Mouse (Mus musculus): ENCODE measurements around the gene Arntl2. TPM values are rescaled to one million over a fixed set of nuclear protein-coding genes. Genes with fewer than 3 reads are reported as not detected.
"Not testable (repeated sequence)": the region's sequence is repeated elsewhere in the genome, so short reads cannot be mapped to it uniquely, and the experiment has no call there.

Arntl2 gene
- polyA plus RNA-seq, 1 experiment = 25.6 TPM

DNA sequence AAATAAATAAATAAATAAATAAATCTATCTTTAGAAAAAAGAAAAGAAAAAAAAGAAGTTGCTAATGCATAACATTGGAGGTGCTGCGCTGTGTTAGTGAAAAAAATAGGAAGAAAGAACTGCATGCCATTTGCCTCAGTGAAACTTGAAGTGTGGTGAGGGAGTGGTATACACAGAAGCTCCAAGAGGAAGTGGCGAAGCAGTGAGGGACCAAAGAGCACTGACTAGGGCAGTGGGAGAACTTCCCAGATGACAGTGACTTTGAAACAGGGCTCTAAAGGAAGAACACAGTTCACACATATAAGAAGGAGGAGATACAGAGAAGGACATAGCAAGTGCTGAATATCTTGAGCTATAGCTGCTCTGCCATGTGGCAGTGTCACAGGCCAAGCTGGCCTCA, 36.8 kb upstream of the Arntl2 start:
- TF ChIP-seq POLR2A (IDR thresholded peaks at IDR 0.05; ENCODE audit: extremely low read depth, insufficient read depth, low read length) (no peak), CTCF (IDR thresholded peaks at IDR 0.05; ENCODE audit: extremely low read depth, insufficient read depth, low read length) (no peak)
- Histone ChIP-seq H3K4me3 (ENCODE audit: insufficient read depth, low read length) (no peak overlapping the region), H3K4me1 (ENCODE audit: control insufficient read depth, insufficient read depth, low read length) (peaks cover 3% of the 10 kb centered on the region; the same call in 1 of the 2 replicates), H3K27ac (ENCODE audit: insufficient read depth, low read length) (no peak overlapping the region)

- Histone ChIP-seq H3K4me1 (ENCODE audit: control insufficient read depth, insufficient read depth, low read length) (peaks cover 3% of the 10 kb centered on the region; the same call in 1 of the 2 replicates), H3K4me3 (ENCODE audit: insufficient read depth, low read length) (no peak overlapping the region), H3K27ac (ENCODE audit: insufficient read depth, low read length) (no peak overlapping the region)
- no peak for TF ChIP-seq CTCF (IDR thresholded peaks at IDR 0.05; ENCODE audit: extremely low read depth, insufficient read depth, low read length)
- TF ChIP-seq POLR2A (IDR thresholded peaks at IDR 0.05; ENCODE audit: extremely low read depth, insufficient read depth, low read length) = no peak
Observed at GRCm38 (mm10) chr6:146760022-146760421, 35.8 kb upstream of the Arntl2 start.

DNA sequence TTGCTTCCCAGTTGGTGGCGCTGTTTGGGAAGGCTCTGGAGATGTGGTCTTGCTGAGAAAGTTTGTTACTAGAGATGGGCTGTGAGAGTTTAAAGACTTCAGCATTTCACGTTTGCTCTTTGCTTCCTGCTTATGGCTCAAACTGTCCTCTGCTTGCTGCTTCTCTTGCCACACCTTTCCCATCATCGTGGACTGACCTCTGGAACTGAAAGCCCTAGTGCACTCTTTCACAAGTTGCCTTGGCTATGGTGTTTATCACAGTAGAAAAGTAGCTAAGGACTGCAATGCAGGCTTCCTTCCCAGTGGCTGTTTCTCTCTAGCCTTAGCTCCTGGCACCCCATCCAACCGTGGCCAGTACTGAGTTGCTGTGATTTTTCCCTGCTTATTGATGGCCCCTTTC, 35.1 kb upstream of the Arntl2 start:
- Histone ChIP-seq H3K27ac (ENCODE audit: insufficient read depth, low read length) (no peak overlapping the region), H3K4me3 (ENCODE audit: insufficient read depth, low read length) (no peak overlapping the region), H3K4me1 (ENCODE audit: control insufficient read depth, insufficient read depth, low read length) (peaks cover 3% of the 10 kb centered on the region; the same call in 1 of the 2 replicates)
- TF ChIP-seq CTCF (IDR thresholded peaks at IDR 0.05; ENCODE audit: extremely low read depth, insufficient read depth, low read length) = no peak

DNA sequence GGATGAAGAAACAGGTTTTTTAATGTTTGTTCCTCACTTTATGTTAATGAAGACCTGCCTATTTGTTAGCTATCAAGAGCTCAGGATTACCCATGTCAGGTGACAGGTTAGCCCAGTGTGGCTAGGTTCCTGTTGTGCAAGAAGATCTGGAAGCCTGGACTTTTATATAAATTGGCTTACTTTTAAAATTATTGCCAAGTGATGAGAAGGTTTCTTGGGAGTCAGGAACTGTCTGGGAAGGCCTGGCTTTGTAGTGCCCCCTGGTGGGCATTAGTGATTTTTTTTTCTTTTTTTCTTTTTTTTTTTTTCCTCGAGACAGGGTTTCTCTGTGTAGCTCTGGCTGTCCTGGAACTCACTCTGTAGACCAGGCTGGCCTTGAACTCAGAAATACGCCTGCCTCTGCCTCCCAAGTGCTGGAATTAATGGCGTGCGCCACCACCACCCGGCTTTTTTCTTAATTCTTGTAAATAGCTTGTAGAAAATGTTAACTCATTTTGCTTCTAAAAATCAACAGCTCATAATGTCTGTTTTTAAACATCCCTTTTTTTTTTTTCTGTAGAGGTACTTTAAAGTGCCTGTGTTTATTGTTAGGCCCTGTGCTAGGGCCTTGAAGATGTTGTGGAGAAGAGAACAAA, 33.5 kb upstream of the Arntl2 start:
- H3K4me1 ChIP-seq (ENCODE audit: control insufficient read depth, insufficient read depth, low read length) = no peaks in the 10 kb centered on the region
- TF ChIP-seq POLR2A (IDR thresholded peaks at IDR 0.05; ENCODE audit: extremely low read depth, insufficient read depth, low read length) (no peak), CTCF (IDR thresholded peaks at IDR 0.05; ENCODE audit: extremely low read depth, insufficient read depth, low read length) (peak; percentile 42; the same call in 1 of the 2 replicates)
- no peak overlapping the region for H3K27ac ChIP-seq (ENCODE audit: insufficient read depth, low read length)
- no peak overlapping the region for H3K4me3 ChIP-seq (ENCODE audit: insufficient read depth, low read length)

GRCm38 (mm10) chr6:146764593-146764992, 31.3 kb upstream of the Arntl2 start:
- no peak overlapping the region for H3K4me3 ChIP-seq (ENCODE audit: insufficient read depth, low read length)
- no peaks in the 10 kb centered on the region for H3K4me1 ChIP-seq (ENCODE audit: control insufficient read depth, insufficient read depth, low read length)
- TF ChIP-seq POLR2A (IDR thresholded peaks at IDR 0.05; ENCODE audit: extremely low read depth, insufficient read depth, low read length) (no peak), CTCF (IDR thresholded peaks at IDR 0.05; ENCODE audit: extremely low read depth, insufficient read depth, low read length) (no peak)
- no peak overlapping the region for H3K27ac ChIP-seq (ENCODE audit: insufficient read depth, low read length)

DNA sequence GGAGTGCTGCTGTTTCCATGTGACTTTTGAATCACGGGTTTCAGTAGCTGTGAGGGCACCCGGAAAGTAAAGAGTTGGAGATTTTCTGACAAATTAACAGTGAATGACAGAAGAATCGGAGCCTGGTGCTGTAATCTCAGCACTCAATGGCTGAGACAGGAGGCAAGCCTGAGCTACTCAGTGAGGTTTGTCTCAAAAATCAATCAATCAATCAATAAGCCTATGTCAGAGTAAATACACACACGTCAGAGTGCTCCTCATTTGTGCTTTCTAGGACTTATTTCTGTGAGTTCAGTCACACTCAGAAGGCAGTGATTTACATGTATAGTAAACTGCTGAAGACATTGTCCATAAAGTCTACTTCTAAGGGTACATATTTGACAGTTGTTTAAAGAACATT, 30.6 kb upstream of the Arntl2 start:
- Histone ChIP-seq H3K27ac (ENCODE audit: insufficient read depth, low read length) (no peak overlapping the region), H3K4me1 (ENCODE audit: control insufficient read depth, insufficient read depth, low read length) (no peaks in the 10 kb centered on the region), H3K4me3 (ENCODE audit: insufficient read depth, low read length) (no peak overlapping the region)
- TF ChIP-seq CTCF (IDR thresholded peaks at IDR 0.05; ENCODE audit: extremely low read depth, insufficient read depth, low read length) = no peak
- no peak for TF ChIP-seq POLR2A (IDR thresholded peaks at IDR 0.05; ENCODE audit: extremely low read depth, insufficient read depth, low read length)

- Histone ChIP-seq H3K4me3 (ENCODE audit: insufficient read depth, low read length) (no peak overlapping the region), H3K27ac (ENCODE audit: insufficient read depth, low read length) (no peak overlapping the region), H3K4me1 (ENCODE audit: control insufficient read depth, insufficient read depth, low read length) (no peaks in the 10 kb centered on the region)
- TF ChIP-seq CTCF (IDR thresholded peaks at IDR 0.05; ENCODE audit: extremely low read depth, insufficient read depth, low read length) = no peak
- TF ChIP-seq POLR2A (IDR thresholded peaks at IDR 0.05; ENCODE audit: extremely low read depth, insufficient read depth, low read length) = no peak
Observed at GRCm38 (mm10) chr6:146768813-146769404, 26.9 kb upstream of the Arntl2 start.

- H3K27ac ChIP-seq (ENCODE audit: insufficient read depth, low read length) = peak overlapping the region; percentile 58; the same call in 1 of the 2 replicates
Observed at GRCm38 (mm10) chr6:146770005-146770745, 25.7 kb upstream of the Arntl2 start.

GRCm38 (mm10) chr6:146770808-146771207, 25.0 kb upstream of the Arntl2 start:
- H3K27ac ChIP-seq (ENCODE audit: insufficient read depth, low read length) = no peak overlapping the region
- H3K4me3 ChIP-seq (ENCODE audit: insufficient read depth, low read length) = no peak overlapping the region
- H3K4me1 ChIP-seq (ENCODE audit: control insufficient read depth, insufficient read depth, low read length) = no peaks in the 10 kb centered on the region
- TF ChIP-seq CTCF (IDR thresholded peaks at IDR 0.05; ENCODE audit: extremely low read depth, insufficient read depth, low read length) = no peak
- no peak for TF ChIP-seq POLR2A (IDR thresholded peaks at IDR 0.05; ENCODE audit: extremely low read depth, insufficient read depth, low read length)

More at GRCm38 (mm10) chr6:146770005-146770745, 25.7 kb upstream of the Arntl2 start:
- TF ChIP-seq CTCF (IDR thresholded peaks at IDR 0.05; ENCODE audit: extremely low read depth, insufficient read depth, low read length) (no peak), POLR2A (IDR thresholded peaks at IDR 0.05; ENCODE audit: extremely low read depth, insufficient read depth, low read length) (no peak)
- H3K4me1 ChIP-seq (ENCODE audit: control insufficient read depth, insufficient read depth, low read length) = no peaks in the 10 kb centered on the region
- H3K4me3 ChIP-seq (ENCODE audit: insufficient read depth, low read length) = no peak overlapping the region

DNA sequence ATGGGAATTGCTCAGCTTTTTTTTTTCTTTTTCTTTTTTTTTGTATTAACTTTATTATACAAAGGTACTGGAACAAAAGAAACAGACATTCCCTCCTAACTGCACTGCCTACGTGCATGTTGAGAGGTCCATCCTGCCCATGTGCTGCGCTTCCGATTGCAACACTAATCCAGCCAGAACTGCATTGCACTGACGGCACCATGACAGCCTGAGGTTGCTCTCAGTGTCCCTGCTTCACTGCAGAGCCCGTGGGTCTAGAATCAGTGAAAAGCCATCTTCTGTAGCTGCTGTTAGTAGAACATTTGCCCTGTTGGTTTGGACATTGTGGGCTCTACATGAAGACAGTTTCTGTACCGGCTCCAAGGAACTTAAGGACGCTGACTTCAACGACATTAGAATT, 20.0 kb upstream of the Arntl2 start:
- not testable (repeated sequence) for H3K27ac ChIP-seq (ENCODE audit: insufficient read depth, low read length); H3K4me1 ChIP-seq (ENCODE audit: control insufficient read depth, insufficient read depth, low read length)

More for the DNA sequence above, 20.0 kb upstream of the Arntl2 start:
- H3K4me3 ChIP-seq (ENCODE audit: insufficient read depth, low read length) = not testable (repeated sequence)

Measured in cortical plate, adult 2 months (tissue).